ENCODE assay signal across 25 mouse cellular contexts in the genomic region with DNA sequence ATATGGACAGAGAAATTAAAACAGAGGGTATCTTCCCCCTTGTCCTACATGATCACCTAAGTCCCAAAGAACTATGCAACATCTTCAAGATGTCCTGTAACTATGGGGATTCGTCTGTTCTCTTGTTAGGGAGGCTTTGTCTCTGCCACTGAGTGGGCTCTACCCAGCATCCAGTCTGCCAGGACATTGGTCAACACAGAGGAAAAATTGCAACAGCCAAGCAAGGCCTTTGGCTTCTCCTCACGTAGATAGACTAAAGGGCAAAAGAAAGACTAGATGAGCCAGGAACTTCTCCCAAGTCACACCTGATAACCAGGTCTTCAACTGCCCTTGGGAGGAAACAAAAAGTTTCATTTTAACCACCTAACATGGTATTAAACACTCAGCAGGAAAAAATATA. TPM values are rescaled to one million over a fixed set of nuclear protein-coding genes. Genes with fewer than 3 reads are reported as not detected.
DNase-seq lines count a peak whose midpoint lies in the region; ATAC-seq and TF ChIP-seq lines count a peak whose summit lies in the region.
"Had no signal": no experiment of that assay in that cellular context is flagged by ENCODE, and none has a peak within 500 bp of the region (broad histone marks: within the 10 kb centered on the region; RNA-seq: fewer than 3 reads in every experiment).

No protein-coding gene starts in this region.

- WGBS in liver, postnatal 0 days (ENCODE audit: insufficient replicate concordance), result 40% methylated on average over 2 of the region's 2 CpGs
- 43% methylated on average over 2 of the region's 2 CpGs for WGBS in liver, embryonic 12.5 days (ENCODE audit: insufficient replicate concordance)
- WGBS in hindbrain, embryonic 10.5 days, result 85% methylated on average over 2 of the region's 2 CpGs

- H3K9ac ChIP-seq in liver, postnatal 0 days (replicated peaks), result no peak overlapping the region
- no peak overlapping the region for H3K9ac ChIP-seq in liver, embryonic 12.5 days
- H3K9ac ChIP-seq: embryonic facial prominence, embryonic 12.5 days; forebrain, embryonic 13.5 days; forebrain, embryonic 15.5 days; forebrain, postnatal 0 days had no signal

- DNase-seq in adrenal gland, adult 2 months, result peak; percentile 47
- DNase-seq in adrenal gland, postnatal 25 days, result no peak
- peak; percentile 29 for DNase-seq in adrenal gland, postnatal 14 days
- no peak for DNase-seq in adrenal gland, adult 8-10 months
- no peak for DNase-seq in liver, postnatal 0 days
- DNase-seq in hindbrain, embryonic 10.5 days (ENCODE audit: low spot score), result no peak
- DNase-seq: B cell, adult 2 months; cerebellum, adult 11-12 months; cerebellum, adult 2 months; cerebellum, adult 9-10 months; cerebellum, postnatal 10 days; cerebellum, postnatal 25 days; forebrain, postnatal 0 days had no signal

- H3K4me2 ChIP-seq in liver, postnatal 0 days (ENCODE audit: low read depth, low read length), result no peak overlapping the region
- no peak overlapping the region for H3K4me2 ChIP-seq in liver, embryonic 12.5 days
- H3K4me2 ChIP-seq: embryonic facial prominence, embryonic 12.5 days; forebrain, embryonic 13.5 days; forebrain, embryonic 15.5 days had no signal

- no peaks in the 10 kb centered on the region for H3K9me3 ChIP-seq in liver, postnatal 0 days (ENCODE audit: low read length)
- no peaks in the 10 kb centered on the region for H3K9me3 ChIP-seq in liver, embryonic 12.5 days (replicated peaks)
- no peaks in the 10 kb centered on the region for H3K9me3 ChIP-seq in hindbrain, embryonic 10.5 days
- H3K9me3 ChIP-seq: embryonic facial prominence, embryonic 10.5 days; embryonic facial prominence, embryonic 12.5 days; forebrain, embryonic 13.5 days; forebrain, embryonic 15.5 days; G1E had no signal

- H3K27me3 ChIP-seq in liver, postnatal 0 days (ENCODE audit: insufficient read depth, low read length), result no peaks in the 10 kb centered on the region
- no peaks in the 10 kb centered on the region for H3K27me3 ChIP-seq in liver, embryonic 12.5 days (replicated peaks)
- H3K27me3 ChIP-seq in hindbrain, embryonic 10.5 days (ENCODE audit: insufficient read depth, poor library complexity, severe bottlenecking), result no peaks in the 10 kb centered on the region
- H3K27me3 ChIP-seq: CH12.LX; embryonic facial prominence, embryonic 12.5 days; forebrain, embryonic 13.5 days; forebrain, embryonic 15.5 days had no signal

- H3K27ac ChIP-seq in liver, postnatal 0 days (ENCODE audit: low read depth), result peak overlapping the region; percentile 66
- H3K27ac ChIP-seq in liver, embryonic 12.5 days, result no peak overlapping the region
- H3K27ac ChIP-seq in hindbrain, embryonic 10.5 days, result no peak overlapping the region
- H3K27ac ChIP-seq: embryonic facial prominence, embryonic 10.5 days; embryonic facial prominence, embryonic 12.5 days; forebrain, embryonic 13.5 days; forebrain, embryonic 15.5 days had no signal

- H3K36me3 ChIP-seq in liver, postnatal 0 days (replicated peaks; ENCODE audit: insufficient read depth, low read length), result no peaks in the 10 kb centered on the region
- H3K36me3 ChIP-seq in liver, embryonic 12.5 days, result no peaks in the 10 kb centered on the region
- H3K36me3 ChIP-seq in hindbrain, embryonic 10.5 days, result no peaks in the 10 kb centered on the region
- H3K36me3 ChIP-seq: embryonic facial prominence, embryonic 10.5 days; embryonic facial prominence, embryonic 12.5 days; forebrain, embryonic 15.5 days; G1E had no signal

- no peak for TF ChIP-seq CTCF in liver, postnatal 0 days (IDR thresholded peaks at IDR 0.05; ENCODE audit: low read depth)

- peaks cover 3% of the 10 kb centered on the region for H3K4me1 ChIP-seq in liver, postnatal 0 days (ENCODE audit: insufficient read depth)
- H3K4me1 ChIP-seq in liver, embryonic 12.5 days, result no peaks in the 10 kb centered on the region
- H3K4me1 ChIP-seq in hindbrain, embryonic 10.5 days (replicated peaks), result no peaks in the 10 kb centered on the region
- H3K4me1 ChIP-seq: embryonic facial prominence, embryonic 10.5 days; embryonic facial prominence, embryonic 12.5 days; forebrain, embryonic 13.5 days; forebrain, embryonic 15.5 days had no signal

- peak; percentile 64; the same call in 1 of the 2 replicates for ATAC-seq in liver, postnatal 0 days
- no peak for ATAC-seq in liver, embryonic 12.5 days
- ATAC-seq: CD4-positive, CD25-positive, alpha-beta regulatory T cell, adult 4 months; forebrain, embryonic 13.5 days; forebrain, embryonic 15.5 days; forebrain, postnatal 0 days had no signal

- no peak overlapping the region for H3K4me3 ChIP-seq in liver, postnatal 0 days (ENCODE audit: low read depth, low read length)
- no peak overlapping the region for H3K4me3 ChIP-seq in liver, embryonic 12.5 days
- no peak overlapping the region for H3K4me3 ChIP-seq in hindbrain, embryonic 10.5 days
- H3K4me3 ChIP-seq: embryonic facial prominence, embryonic 10.5 days; embryonic facial prominence, embryonic 12.5 days; forebrain, embryonic 13.5 days; forebrain, embryonic 15.5 days had no signal

- peak; percentile 51 for TF ChIP-seq EP300 in liver, postnatal 0 days (IDR thresholded peaks at IDR 0.05; ENCODE audit: low read depth)

RNA-seq across cellular contexts. Expression of gene Adh6b, which starts 33.6 kb away (rescaled TPM):
- under 1 TPM in 1 of 2 experiments, not detected in 1; 0.17 TPM for total RNA-seq in adrenal gland, adult 2 months (2021)
- polyA plus RNA-seq in adrenal gland, adult 2 months (2012; rRNA removed), result 0.06 TPM in 1 of 2 replicates, not detected in the other
- total RNA-seq in adrenal gland, postnatal 25 days (2021), result not detected in 2 replicates
- total RNA-seq in adrenal gland, postnatal 14 days (2021), result 0.52 and 0.56 TPM in 2 replicates
- total RNA-seq in adrenal gland, adult 8-10 months (2022), result under 1 TPM in 1 of 4 experiments, not detected in 3; 0.17 TPM
- 0.18 and 0.20 TPM in 2 replicates for polyA plus RNA-seq in liver, postnatal 0 days (2015; fragmentation: Nextera tagmentation; extraction: Ambion mirVana)
- polyA plus RNA-seq in liver, embryonic 12.5 days (2016; fragmentation: Nextera tagmentation; extraction: Ambion mirVana), result 0.41 and 0.68 TPM in 2 replicates
- polyA plus RNA-seq in hindbrain, embryonic 10.5 days (2016; fragmentation: Nextera tagmentation; extraction: Ambion mirVana), result 0.52 and 0.78 TPM in 2 replicates
- total RNA-seq: CH12.LX had no signal
- polyA plus RNA-seq: CD4-positive, CD25-positive, alpha-beta regulatory T cell, adult 4 months; cerebellum, adult 2 months; cortical plate, adult 2 months; forebrain, postnatal 0 days; G1E had no signal

RNA-seq across cellular contexts. Expression of gene Adh4, which starts 40.1 kb away (rescaled TPM):
- 1 to 10 TPM; 1.8 to 2.0 TPM for total RNA-seq in adrenal gland, adult 2 months (2021)
- polyA plus RNA-seq in adrenal gland, adult 2 months (2012; rRNA removed), result 0.07 TPM in 1 of 2 replicates, not detected in the other
- 0.43 and 1.7 TPM in 2 replicates for total RNA-seq in adrenal gland, postnatal 25 days (2021)
- total RNA-seq in adrenal gland, postnatal 14 days (2021), result 1.6 and 13.8 TPM in 2 replicates
- 1 to 10 TPM in 1 of 4 experiments, under 1 TPM in 2, not detected in 1; 0.28 to 1.6 (median 0.81) TPM for total RNA-seq in adrenal gland, adult 8-10 months (2022)
- polyA plus RNA-seq in liver, postnatal 0 days (2015; fragmentation: Nextera tagmentation; extraction: Ambion mirVana), result 0.82 and 1.6 TPM in 2 replicates
- polyA plus RNA-seq in liver, embryonic 12.5 days (2016; fragmentation: Nextera tagmentation; extraction: Ambion mirVana), result 0.20 TPM in 1 of 2 replicates, not detected in the other
- polyA plus RNA-seq in hindbrain, embryonic 10.5 days (2016; fragmentation: Nextera tagmentation; extraction: Ambion mirVana), result not detected in 2 replicates
- total RNA-seq: forebrain, postnatal 0 days; G1E had no signal
- polyA plus RNA-seq: brain, embryonic 14.5 days; CD4-positive, CD25-positive, alpha-beta regulatory T cell, adult 4 months; cerebellum, adult 2 months; cortical plate, adult 2 months; embryonic facial prominence, embryonic 10.5 days; embryonic facial prominence, embryonic 12.5 days; embryonic facial prominence, embryonic 14.5 days; forebrain, embryonic 11.5 days; forebrain, embryonic 13.5 days; forebrain, embryonic 15.5 days; forebrain, postnatal 0 days; G1E had no signal

Comparison
In these comparisons a context has a peak if more than half of its experiments do, and no peak if none do; other contexts are left out.
1. DNase-seq: peak in adrenal gland, adult 2 months (single experiment) and adrenal gland, postnatal 14 days (single experiment); none in adrenal gland, postnatal 25 days (single experiment), adrenal gland, adult 8-10 months (single experiment), liver, postnatal 0 days (single experiment) and hindbrain, embryonic 10.5 days (single experiment).